Mouse (Mus musculus): Measurements from ENCODE around the gene Lrrc8c. TPM values are rescaled to one million over a fixed set of nuclear protein-coding genes. Genes with fewer than 3 reads are reported as not detected.
A peak's percentile ranks its signal among the peaks of the same experiment; 100 is the strongest.

Lrrc8c gene
- polyA plus RNA-seq (2011; ENCODE audit: insufficient read depth, insufficient read length, low replicate concordance, missing spikeins), result 9.2 and 9.7 TPM in 2 replicates

DNA sequence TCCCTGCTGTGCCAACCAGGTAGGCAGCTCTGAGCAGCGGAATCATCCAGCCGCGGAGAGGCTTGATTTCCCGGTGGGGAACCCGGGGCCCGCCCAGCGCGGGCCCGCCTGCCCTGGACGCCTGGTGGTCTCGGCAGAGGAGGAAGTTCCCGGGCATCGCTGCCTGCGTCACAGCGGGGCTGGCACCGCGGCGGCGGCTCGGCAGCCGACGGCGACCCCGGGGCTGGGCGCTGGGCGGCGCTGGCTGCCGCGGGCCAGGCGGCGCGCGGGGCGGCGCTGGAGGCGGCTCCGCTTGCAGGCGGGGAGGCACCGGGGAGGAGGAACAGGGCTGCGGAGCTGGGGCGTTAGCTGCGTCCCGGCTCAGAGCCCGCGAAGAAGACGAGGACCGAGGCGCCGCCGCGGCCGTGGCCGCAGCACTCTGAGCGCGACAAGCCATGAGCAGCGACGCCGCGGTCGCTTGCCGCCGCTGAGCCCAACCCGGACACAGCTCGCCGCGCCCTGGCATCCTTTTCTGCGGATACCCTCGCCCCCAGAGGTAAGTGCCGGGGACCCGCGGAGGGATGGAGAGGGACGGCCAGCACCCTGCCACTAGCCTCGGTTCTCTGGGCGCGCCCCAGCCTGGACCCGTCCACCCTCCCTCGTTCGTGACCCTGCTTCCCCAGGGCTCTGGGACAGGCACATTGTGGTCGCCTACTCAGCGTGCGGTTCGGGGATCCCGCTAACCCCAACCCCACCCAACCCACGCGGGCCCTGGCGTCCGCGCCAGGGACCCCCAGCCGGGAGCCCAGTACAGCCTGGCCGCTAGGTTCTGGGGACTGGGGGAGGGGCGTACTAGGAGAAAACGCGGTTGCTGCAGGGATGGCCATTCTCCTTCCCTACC, at the start of gene Lrrc8c:
Gene Lrrc8c (plus strand): TSS at position 293 of the 880 bp plus-strand sequence.
- H3K4me3 ChIP-seq (replicated peaks; ENCODE audit: control insufficient read depth, low read depth, low read length), result peak within 1 kb of the TSS; percentile 94
- peaks cover 4% of the 10 kb centered on the region for H3K4me1 ChIP-seq (ENCODE audit: control insufficient read depth, insufficient read depth, low read length)
- peak within 1 kb of the TSS; percentile 77 for H3K27ac ChIP-seq (ENCODE audit: control insufficient read depth, insufficient read depth, low read depth, low read length, poor library complexity)
- TF ChIP-seq CTCF (IDR thresholded peaks at IDR 0.05; ENCODE audit: control insufficient read depth, insufficient read depth, low read length), result peak; percentile 37; the same call in 1 of the 2 replicates
- peak; percentile 89 for TF ChIP-seq POLR2A (IDR thresholded peaks at IDR 0.05; ENCODE audit: borderline replicate concordance, control insufficient read depth, low read depth, low read length)
- under 1% methylated on average over 90 of the region's 93 CpGs for WGBS

GRCm38 (mm10) chr5:105472983-105473705, 46.0 kb upstream of the Lrrc8c start:
- no peaks in the 10 kb centered on the region for H3K4me1 ChIP-seq (ENCODE audit: control insufficient read depth, insufficient read depth, low read length)
- H3K4me3 ChIP-seq (replicated peaks; ENCODE audit: control insufficient read depth, low read depth, low read length), result no peak overlapping the region
- TF ChIP-seq CTCF (IDR thresholded peaks at IDR 0.05; ENCODE audit: control insufficient read depth, insufficient read depth, low read length), result no peak
- 82% methylated on average over 5 of the region's 5 CpGs for WGBS
- no peak overlapping the region for H3K27ac ChIP-seq (ENCODE audit: control insufficient read depth, insufficient read depth, low read depth, low read length, poor library complexity)

- 82% methylated on average over 9 of the region's 9 CpGs for WGBS
- H3K27ac ChIP-seq (ENCODE audit: control insufficient read depth, insufficient read depth, low read depth, low read length, poor library complexity), result no peak overlapping the region
- TF ChIP-seq CTCF (IDR thresholded peaks at IDR 0.05; ENCODE audit: control insufficient read depth, insufficient read depth, low read length) (no peak), POLR2A (IDR thresholded peaks at IDR 0.05; ENCODE audit: borderline replicate concordance, control insufficient read depth, low read depth, low read length) (no peak)
- H3K4me1 ChIP-seq (ENCODE audit: control insufficient read depth, insufficient read depth, low read length), result no peaks in the 10 kb centered on the region; the same call in 1 of the 2 replicates
- H3K4me3 ChIP-seq (replicated peaks; ENCODE audit: control insufficient read depth, low read depth, low read length), result no peak overlapping the region
Measured at GRCm38 (mm10) chr5:105477527-105477926, 41.7 kb upstream of the Lrrc8c start.

DNA sequence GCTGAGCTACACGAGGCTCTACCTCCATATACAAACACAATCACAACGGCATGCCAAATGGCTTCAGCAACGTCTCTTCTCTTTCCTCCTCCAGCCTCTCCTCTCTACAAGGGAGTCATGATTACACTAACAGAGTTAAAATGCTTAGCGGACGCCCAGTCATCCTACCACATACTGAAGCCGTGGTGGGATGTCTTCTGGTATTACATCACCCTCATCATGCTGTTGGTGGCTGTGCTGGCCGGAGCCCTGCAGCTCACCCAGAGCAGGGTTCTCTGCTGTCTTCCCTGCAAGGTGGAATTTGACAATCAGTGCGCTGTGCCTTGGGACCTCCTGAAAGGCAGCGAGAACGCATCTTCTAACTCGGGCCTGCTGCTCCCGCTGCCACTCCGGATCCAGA, 39.5 kb upstream of the Lrrc8c start:
- WGBS, result 76% methylated on average over 13 of the region's 13 CpGs
- TF ChIP-seq CTCF (IDR thresholded peaks at IDR 0.05; ENCODE audit: control insufficient read depth, insufficient read depth, low read length), result no peak
- no peak for TF ChIP-seq POLR2A (IDR thresholded peaks at IDR 0.05; ENCODE audit: borderline replicate concordance, control insufficient read depth, low read depth, low read length)
- no peak overlapping the region for H3K27ac ChIP-seq (ENCODE audit: control insufficient read depth, insufficient read depth, low read depth, low read length, poor library complexity)
- no peak overlapping the region for H3K4me3 ChIP-seq (replicated peaks; ENCODE audit: control insufficient read depth, low read depth, low read length)
- no peaks in the 10 kb centered on the region; the same call in 1 of the 2 replicates for H3K4me1 ChIP-seq (ENCODE audit: control insufficient read depth, insufficient read depth, low read length)

GRCm38 (mm10) chr5:105480561-105480960, 38.6 kb upstream of the Lrrc8c start:
- TF ChIP-seq POLR2A (IDR thresholded peaks at IDR 0.05; ENCODE audit: borderline replicate concordance, control insufficient read depth, low read depth, low read length), result no peak
- TF ChIP-seq CTCF (IDR thresholded peaks at IDR 0.05; ENCODE audit: control insufficient read depth, insufficient read depth, low read length), result no peak
- no peak overlapping the region for H3K27ac ChIP-seq (ENCODE audit: control insufficient read depth, insufficient read depth, low read depth, low read length, poor library complexity)
- no peaks in the 10 kb centered on the region; the same call in 1 of the 2 replicates for H3K4me1 ChIP-seq (ENCODE audit: control insufficient read depth, insufficient read depth, low read length)
- 93% methylated on average over 17 of the region's 17 CpGs for WGBS
- no peak overlapping the region for H3K4me3 ChIP-seq (replicated peaks; ENCODE audit: control insufficient read depth, low read depth, low read length)

DNA sequence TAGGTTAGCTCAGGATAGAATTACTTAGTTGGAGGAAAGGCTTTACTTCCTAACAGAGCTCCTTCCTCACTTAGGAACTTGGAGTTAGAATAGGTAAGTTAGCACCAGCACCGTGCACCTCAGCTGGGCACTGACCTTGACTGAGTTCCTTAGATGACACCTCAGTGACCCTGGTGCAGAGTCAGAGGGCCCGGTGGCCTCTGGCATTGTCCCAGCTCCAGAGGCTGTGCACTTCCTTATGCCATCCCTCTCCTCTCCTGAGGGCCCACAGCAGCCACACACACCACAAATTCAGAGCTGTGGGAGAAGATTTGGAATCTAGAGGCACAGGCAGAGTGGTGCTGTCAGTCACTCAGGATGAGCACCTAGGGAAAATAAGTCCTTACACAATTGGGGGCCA, 35.6 kb upstream of the Lrrc8c start:
- no peak for TF ChIP-seq POLR2A (IDR thresholded peaks at IDR 0.05; ENCODE audit: borderline replicate concordance, control insufficient read depth, low read depth, low read length)
- no peak for TF ChIP-seq CTCF (IDR thresholded peaks at IDR 0.05; ENCODE audit: control insufficient read depth, insufficient read depth, low read length)
- Histone ChIP-seq H3K4me1 (ENCODE audit: control insufficient read depth, insufficient read depth, low read length) (no peaks in the 10 kb centered on the region), H3K4me3 (replicated peaks; ENCODE audit: control insufficient read depth, low read depth, low read length) (no peak overlapping the region), H3K27ac (ENCODE audit: control insufficient read depth, insufficient read depth, low read depth, low read length, poor library complexity) (no peak overlapping the region)
- 61% methylated on average over 2 of the region's 2 CpGs for WGBS

GRCm38 (mm10) chr5:105484247-105484646, 34.9 kb upstream of the Lrrc8c start:
- H3K4me3 ChIP-seq (replicated peaks; ENCODE audit: control insufficient read depth, low read depth, low read length), result no peak overlapping the region
- H3K4me1 ChIP-seq (ENCODE audit: control insufficient read depth, insufficient read depth, low read length), result no peaks in the 10 kb centered on the region
- no peak overlapping the region for H3K27ac ChIP-seq (ENCODE audit: control insufficient read depth, insufficient read depth, low read depth, low read length, poor library complexity)
- TF ChIP-seq CTCF (IDR thresholded peaks at IDR 0.05; ENCODE audit: control insufficient read depth, insufficient read depth, low read length) (no peak), POLR2A (IDR thresholded peaks at IDR 0.05; ENCODE audit: borderline replicate concordance, control insufficient read depth, low read depth, low read length) (no peak)
- WGBS, result 88% methylated on average over 6 of the region's 6 CpGs

DNA sequence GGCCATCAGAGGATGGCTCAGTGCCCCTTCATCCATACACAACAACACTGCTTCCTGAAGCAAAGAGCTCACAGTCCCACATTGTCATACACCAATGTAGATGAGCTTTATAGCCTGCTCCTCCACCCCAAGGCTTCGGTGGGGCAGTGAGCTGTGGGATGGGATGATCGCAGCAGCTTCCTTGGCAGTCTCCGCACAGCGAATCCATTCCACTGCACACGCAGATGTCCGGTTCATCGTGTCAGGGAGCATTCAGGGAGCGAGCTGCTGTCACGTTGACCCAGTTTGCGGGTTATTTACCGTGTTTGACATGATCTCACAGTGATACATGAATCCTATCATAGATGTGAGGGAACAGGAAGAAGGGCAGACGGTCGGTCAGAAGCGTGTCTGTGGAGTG, 34.3 kb upstream of the Lrrc8c start:
- WGBS, result 90% methylated on average over 14 of the region's 14 CpGs
- TF ChIP-seq POLR2A (IDR thresholded peaks at IDR 0.05; ENCODE audit: borderline replicate concordance, control insufficient read depth, low read depth, low read length) (no peak), CTCF (IDR thresholded peaks at IDR 0.05; ENCODE audit: control insufficient read depth, insufficient read depth, low read length) (no peak)
- no peaks in the 10 kb centered on the region for H3K4me1 ChIP-seq (ENCODE audit: control insufficient read depth, insufficient read depth, low read length)
- no peak overlapping the region for H3K27ac ChIP-seq (ENCODE audit: control insufficient read depth, insufficient read depth, low read depth, low read length, poor library complexity)
- no peak overlapping the region for H3K4me3 ChIP-seq (replicated peaks; ENCODE audit: control insufficient read depth, low read depth, low read length)

All from bone marrow, adult 2 months (tissue).